Mouse (Mus musculus) ovary, postnatal 36 days (tissue): ENCODE measurements at regions not wholly inside any gene's neighbourhood (a gene's known extent, or its start where the extent isn't known, plus 50 kb on each side); places are given as distances from the start of the nearest gene placed in this dataset.
A peak's percentile ranks its signal among the peaks of the same experiment; 100 is the strongest.

Source experiments
- DNase-seq: peaks from one replicate; pipeline ENCODE4 v3.0.0; 2022; ENCODE audit warnings: low spot score, mixed read lengths

GRCm38 (mm10) chr2:8877855-8878254 is 1003.2 kb upstream of the 4930412O13Rik start:
- no peak for DNase-seq

- no peak for DNase-seq
Observed at GRCm38 (mm10) chr2:8912417-8912816, 968.6 kb upstream of the 4930412O13Rik start.

DNA sequence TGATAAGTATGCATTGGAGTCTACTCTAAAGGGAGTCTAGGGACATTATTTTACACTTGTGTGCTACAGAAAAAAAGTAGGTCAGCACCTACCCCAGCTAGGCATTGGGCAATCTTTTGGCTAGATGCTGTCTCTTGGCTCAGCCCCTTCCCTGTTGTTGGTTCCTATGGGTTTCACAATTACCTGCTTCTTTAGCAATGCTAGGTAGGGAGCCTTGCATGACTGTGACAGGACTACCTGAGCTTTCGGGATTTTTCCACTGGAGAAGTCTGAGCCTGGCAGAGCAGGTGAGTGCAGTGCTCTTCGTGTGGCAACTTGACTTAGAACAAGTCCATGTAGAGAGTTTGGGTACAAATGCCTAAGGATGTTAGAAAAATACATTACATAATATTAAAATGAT is 956.2 kb upstream of the 4930412O13Rik start:
- no peak for DNase-seq

DNA sequence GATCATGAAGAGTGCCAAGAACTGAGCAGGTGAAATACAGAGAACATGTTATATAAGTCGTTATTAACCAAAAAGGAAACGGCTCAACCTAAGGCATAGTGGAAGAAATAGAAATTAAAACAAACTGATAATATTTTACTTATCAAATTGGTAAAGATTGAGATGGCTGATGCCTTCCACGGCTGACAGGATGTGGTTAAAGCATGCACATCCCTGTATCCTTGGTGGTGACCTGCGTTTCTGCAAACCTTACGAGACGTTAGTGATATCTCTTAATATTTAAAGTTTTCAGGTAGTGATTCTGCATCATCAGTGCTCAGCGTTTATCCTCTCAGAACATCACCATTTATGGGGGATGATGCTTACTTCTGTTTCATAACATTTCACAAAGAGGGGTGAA is 939.5 kb upstream of the 4930412O13Rik start:
- DNase-seq = no peak

DNA sequence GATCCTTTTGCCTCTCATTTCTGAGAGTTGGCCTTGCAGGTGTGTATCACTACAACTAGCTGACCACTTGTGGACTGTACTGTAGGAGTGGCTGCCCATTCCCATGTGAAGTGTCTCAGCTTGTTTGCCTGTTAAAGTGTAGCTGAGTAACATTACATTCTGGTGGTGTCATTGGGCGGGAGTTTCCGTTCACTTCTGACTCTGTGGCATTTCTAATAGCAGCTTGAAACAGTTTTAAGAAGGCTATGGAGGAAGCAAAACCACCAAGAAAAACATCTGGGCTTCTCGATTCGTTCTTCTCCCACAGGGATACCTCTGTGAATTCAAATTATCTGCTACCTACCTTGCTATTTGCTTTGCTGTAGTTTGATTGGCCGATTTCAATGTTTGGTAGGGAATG is 922.1 kb upstream of the 4930412O13Rik start:
- no peak for DNase-seq

- DNase-seq = no peak
Observed at GRCm38 (mm10) chr2:8964952-8965668, 915.9 kb upstream of the 4930412O13Rik start.

DNA sequence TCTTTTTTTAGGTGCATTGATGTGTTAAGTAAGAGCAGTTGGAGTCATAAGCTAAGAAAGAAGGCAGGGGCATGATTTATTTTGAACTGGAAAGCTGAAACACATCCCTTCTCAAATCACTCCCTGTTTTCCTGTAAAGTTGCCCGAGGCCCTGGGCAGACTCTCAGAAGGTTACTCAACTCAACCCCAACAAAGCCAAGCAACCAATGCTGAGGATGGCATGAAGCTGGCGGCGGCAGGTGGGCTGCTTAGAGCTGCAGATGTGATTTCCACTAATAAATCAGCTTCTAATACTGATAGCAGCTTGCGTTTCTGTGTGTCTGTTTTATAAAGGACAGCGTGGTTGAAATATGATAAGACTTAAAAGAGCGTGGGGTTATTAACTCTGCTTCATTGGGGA is 905.4 kb upstream of the 4930412O13Rik start:
- no peak for DNase-seq

- DNase-seq = no peak
Observed at GRCm38 (mm10) chr2:9012326-9012725, 868.7 kb upstream of the 4930412O13Rik start.

- no peak for DNase-seq
Observed at GRCm38 (mm10) chr2:9033079-9033478, 848.0 kb upstream of the 4930412O13Rik start.

GRCm38 (mm10) chr2:9042355-9042754 is 838.7 kb upstream of the 4930412O13Rik start:
- DNase-seq = peak; percentile 1

GRCm38 (mm10) chr2:9047980-9048379 is 833.1 kb upstream of the 4930412O13Rik start:
- DNase-seq = no peak

DNA sequence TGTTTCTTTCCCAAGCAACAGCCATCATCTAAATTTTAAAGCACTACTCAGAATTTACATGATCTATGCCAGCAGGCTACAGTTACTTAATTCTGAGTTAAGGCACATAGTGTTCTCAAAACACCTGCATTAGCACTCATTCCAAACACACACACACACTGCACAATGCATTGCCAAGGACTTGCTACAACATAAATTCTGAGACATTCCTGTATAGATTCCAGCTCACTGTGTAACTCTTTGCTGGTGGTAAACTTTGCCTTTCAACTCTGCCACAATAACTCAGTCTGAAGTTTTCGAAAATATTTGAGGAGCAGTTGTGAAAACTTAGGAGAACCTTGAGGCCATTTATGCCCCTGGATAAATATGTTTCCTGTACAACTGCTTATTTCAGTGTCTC is 807.2 kb upstream of the 4930412O13Rik start:
- DNase-seq = no peak

DNA sequence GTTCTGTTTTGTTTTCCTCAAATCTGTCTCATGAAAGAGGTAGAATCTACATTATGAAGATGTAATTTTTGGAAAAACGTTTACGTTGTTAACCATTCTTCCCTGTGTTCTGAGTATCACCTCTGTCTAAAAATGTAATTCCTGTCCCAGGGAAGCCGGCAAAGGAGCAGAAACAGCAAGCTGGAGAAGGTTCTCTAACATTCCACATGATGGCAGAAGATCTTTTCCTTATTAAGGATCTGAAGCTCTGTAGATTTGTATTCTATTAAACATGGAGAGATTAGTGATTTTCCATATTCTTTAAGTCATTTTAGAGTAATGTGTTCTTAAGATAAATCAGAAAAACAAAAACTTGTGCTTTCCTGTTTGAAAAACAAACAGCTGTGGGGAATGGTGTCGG is 802.9 kb upstream of the 4930412O13Rik start:
- no peak for DNase-seq

GRCm38 (mm10) chr2:9081746-9082145 is 799.3 kb upstream of the 4930412O13Rik start:
- no peak for DNase-seq

DNA sequence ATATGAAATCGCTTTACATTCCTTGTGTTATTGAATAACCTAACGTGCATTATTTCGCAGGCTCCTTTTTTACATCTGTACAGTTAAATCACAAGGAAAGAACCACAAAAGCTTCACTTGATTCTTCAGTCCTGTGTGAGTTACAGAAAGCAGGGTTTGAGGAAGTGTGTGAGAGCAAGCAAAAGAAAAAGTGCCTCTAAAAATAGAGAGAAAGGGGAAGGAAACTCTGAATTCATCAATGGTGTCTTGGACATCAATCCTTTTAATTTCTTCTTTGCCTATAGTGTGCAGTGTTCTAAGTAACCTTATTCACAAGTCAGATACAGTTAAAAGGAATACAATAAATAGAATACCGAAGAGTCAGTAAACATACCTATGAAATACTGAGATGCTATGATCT is 785.7 kb upstream of the 4930412O13Rik start:
- no peak for DNase-seq

- no peak for DNase-seq
Observed at GRCm38 (mm10) chr2:9116697-9117096, 764.4 kb upstream of the 4930412O13Rik start.

GRCm38 (mm10) chr2:9117523-9117922 is 763.5 kb upstream of the 4930412O13Rik start:
- DNase-seq = no peak

GRCm38 (mm10) chr2:9136963-9137362 is 744.1 kb upstream of the 4930412O13Rik start:
- no peak for DNase-seq

DNA sequence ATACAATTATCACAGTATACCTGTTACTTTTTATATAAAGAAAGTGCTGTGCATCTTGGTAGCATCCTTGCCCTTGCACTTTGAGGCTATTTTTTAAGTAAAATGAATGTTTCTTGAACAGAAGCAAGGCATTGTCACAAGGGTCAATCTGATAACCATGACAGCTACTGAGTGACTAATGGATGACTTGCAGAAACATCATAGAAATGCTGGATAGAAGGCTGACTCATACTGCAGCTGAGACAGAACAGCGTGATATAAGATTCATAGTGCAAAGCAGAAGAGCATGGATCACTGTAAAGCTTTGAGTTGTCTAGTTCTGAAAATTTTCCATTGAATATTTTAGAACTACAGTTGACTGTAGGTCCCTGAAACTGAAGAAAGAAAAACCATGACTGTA is 739.6 kb upstream of the 4930412O13Rik start:
- no peak for DNase-seq

- DNase-seq = no peak
Observed at GRCm38 (mm10) chr2:9155604-9156003, 725.4 kb upstream of the 4930412O13Rik start.

GRCm38 (mm10) chr2:9160181-9160580 is 720.9 kb upstream of the 4930412O13Rik start:
- no peak for DNase-seq

DNA sequence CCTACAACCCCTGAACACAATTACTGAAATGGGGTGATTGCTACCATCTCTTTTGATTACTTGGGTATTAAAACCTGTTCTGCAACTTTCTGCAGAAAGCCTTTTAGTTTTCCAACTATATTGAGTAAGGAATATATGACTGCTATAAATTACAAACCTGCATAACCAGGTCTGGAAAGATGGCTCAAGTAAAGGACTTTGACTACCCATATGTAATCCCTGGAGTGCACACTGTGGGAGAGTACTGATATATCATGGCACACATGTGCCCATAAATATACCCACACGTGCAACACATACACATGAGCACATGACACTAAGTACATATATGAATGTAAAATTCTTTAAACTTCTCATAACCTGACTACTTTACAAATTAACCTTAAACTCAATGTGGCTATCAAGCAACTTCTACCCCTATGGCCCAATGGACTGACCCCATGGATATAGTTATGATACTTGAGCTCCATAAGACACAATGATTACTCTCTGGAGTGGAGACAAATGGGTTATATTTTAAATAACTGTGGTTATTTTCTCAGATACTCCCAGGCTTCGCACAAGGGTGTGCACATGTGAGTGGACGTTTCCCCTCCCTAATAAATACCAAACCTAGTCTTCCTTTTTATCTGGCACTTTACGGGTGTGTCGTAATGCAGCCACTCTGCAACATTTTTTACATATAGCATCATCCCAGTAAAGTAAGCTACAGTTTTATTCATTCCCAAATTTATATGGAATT is 717.1 kb upstream of the 4930412O13Rik start:
- DNase-seq = no peak

DNA sequence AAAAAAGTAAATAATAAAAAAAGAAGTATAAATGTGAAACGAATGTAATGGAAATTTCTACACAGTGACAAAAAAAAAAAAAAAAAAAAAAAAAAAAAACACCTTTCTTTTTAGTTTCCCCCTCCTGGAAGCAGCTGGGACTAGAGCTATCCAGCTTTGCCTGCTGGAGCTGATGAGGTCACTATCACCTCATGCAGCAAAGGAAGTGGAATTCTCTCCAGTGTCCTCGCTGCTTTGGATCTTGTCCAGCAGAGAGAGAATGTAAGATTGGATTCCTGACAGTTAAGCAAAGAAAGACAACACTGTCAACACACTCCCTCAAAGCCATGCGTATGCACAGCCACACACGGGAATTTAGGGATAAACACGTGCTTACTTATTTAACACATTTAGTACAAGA is 698.9 kb upstream of the 4930412O13Rik start:
- no peak for DNase-seq

DNA sequence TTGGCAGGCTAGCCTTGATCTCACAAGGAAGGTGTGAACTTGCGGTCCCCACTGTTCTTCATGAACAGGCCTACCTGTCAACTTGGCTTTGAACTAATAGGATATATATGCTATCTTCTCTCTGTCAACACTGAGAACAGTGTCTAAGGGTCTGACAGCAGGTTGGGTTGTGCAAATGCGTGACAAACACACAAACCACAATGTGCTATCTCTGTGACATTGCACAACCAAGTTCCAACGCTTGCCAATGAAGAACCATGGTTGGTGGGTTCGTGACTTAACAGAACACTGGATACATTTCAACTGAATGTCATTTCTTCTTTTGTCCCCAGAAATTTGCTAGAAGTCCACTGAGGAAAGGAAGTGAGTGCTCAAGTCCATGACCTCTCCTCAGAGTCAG is 696.8 kb upstream of the 4930412O13Rik start:
- DNase-seq = no peak
